Mouse (Mus musculus) testis, adult 2 months (tissue): ENCODE results near the gene E430018J23Rik. TPM values are rescaled to one million over a fixed set of nuclear protein-coding genes. Genes with fewer than 3 reads are reported as not detected.
"Not testable (repeated sequence)": the region's sequence is repeated elsewhere in the genome, so short reads cannot be mapped to it uniquely, and the experiment has no call there.

ENCODE experiments used
- H3K27ac ChIP-seq: fragments of 200-500 bp; 2 replicates; pipeline ENCODE4 v1.5.1; 2012; ENCODE audit warnings: low read depth, low read length; ENCODE audit not compliant: control insufficient read depth, insufficient read depth
- H3K27me3 ChIP-seq: fragments of 200-500 bp; 2 replicates; pipeline ENCODE4 v1.6.1; 2012; ENCODE audit warnings: mild to moderate bottlenecking, low read length, moderate library complexity; ENCODE audit not compliant: control insufficient read depth, insufficient read depth
- H3K36me3 ChIP-seq: fragments of 200-500 bp; 2 replicates; pipeline ENCODE4 v1.6.1; 2012; ENCODE audit warnings: mild to moderate bottlenecking, low read length; ENCODE audit not compliant: control insufficient read depth, insufficient read depth
- H3K4me1 ChIP-seq: fragments of 200-500 bp; 2 replicates; pipeline ENCODE4 v1.6.1; 2012; ENCODE audit warnings: low read length; ENCODE audit not compliant: control insufficient read depth, insufficient read depth
- H3K4me3 ChIP-seq: fragments of 200-500 bp; 2 replicates; pipeline ENCODE4 v1.5.1; 2012; ENCODE audit warnings: low read depth, mild to moderate bottlenecking, low read length, moderate library complexity, mixed read lengths; ENCODE audit not compliant: control insufficient read depth
- CTCF ChIP-seq: fragments of 200-500 bp; IDR thresholded peaks from 2 replicates; pipeline ENCODE4 v1.5.1; 2012; ENCODE audit warnings: low read depth, mild to moderate bottlenecking, inconsistent platforms, low read length, moderate library complexity; ENCODE audit not compliant: control insufficient read depth, insufficient read depth, insufficient replicate concordance
- POLR2A ChIP-seq: fragments of 200-500 bp; IDR thresholded peaks from 2 replicates; pipeline ENCODE4 v1.6.1; 2012; ENCODE audit warnings: low read depth, mild to moderate bottlenecking, inconsistent platforms, low read length, moderate library complexity; ENCODE audit not compliant: control insufficient read depth
- polyA plus RNA-seq: library from polyadenylated mRNA; depleted of rRNA; stranded (reverse); fragments of >200 nt; gene quantifications from 2 replicates; pipeline ENCODE4 v1.2.3, GENCODE M21; 2012

Gene E430018J23Rik
- polyA plus RNA-seq, 1 experiment = 6.7 TPM

DNA sequence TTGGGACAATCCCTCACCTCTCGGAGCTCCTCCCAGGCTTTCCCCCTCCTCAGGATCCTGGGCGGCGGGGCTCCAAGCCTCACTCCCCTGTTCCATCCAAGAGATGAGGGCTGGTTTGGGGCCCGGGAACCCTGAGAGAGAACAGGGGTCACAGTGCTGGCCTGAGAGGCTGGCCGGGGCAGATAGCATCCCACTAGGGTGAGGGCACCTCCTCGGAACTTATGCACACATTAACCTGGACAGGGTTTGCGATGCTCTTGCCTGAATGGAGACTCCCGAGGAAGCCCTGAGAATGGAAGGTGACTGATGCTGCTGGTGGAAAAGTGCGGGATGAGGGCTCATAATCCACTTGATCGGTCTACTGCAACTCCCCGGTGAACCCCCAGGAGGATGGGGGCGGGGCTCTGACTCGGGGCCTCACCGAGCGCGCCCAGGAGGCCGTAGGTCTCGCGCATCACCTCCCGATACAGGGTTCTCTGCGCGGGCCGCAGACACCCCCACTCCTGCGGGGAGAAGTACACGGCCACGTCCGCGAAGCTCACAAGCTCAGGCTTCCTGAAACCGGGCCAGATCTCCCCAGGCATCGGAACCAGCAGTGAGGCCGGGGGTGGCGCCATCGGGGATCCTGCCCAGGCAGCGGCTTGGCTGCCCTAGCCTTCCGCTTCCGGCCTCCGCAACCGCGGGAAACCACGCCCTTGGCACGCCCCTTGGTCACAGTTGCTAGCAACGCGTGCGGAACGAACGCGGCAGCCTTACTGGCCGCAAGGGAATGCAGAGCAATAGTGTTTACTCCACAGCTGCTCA, 28.2 kb upstream of the E430018J23Rik start, which contains the start of gene Zfp688:
Gene Zfp688, minus strand, starts transcription at position 681 of the 804 bp plus-strand sequence.
- peaks cover 12% of the 10 kb centered on the region for H3K4me1 ChIP-seq

DNA sequence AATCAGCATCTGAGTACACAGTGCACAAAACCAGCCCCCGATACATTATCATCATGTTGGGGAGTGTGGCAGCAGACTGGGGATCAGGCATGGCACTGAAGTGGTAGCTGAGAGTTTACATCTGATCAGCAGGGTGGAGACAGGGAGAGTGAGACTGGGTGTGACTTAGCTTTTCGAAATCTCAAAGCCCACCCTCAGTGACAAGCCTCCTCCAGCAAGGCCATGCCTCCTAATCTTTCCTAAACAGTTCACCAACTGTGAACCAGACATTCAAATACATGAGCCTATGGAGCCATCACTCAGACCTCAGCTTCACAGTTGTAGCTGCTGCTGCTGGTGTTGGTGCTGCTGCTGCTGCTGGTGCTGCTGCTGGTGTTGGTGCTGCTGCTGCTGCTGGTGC, 18.0 kb upstream of the E430018J23Rik start:
- H3K4me3 ChIP-seq = peak overlapping the region; percentile 16; the same call in 1 of the 2 replicates
- no peak for TF ChIP-seq CTCF
- H3K36me3 ChIP-seq = no peaks in the 10 kb centered on the region
- H3K4me1 ChIP-seq = peaks cover 4% of the 10 kb centered on the region
- no peak overlapping the region for H3K27ac ChIP-seq
- H3K27me3 ChIP-seq = no peaks in the 10 kb centered on the region

More for the DNA sequence above, 28.2 kb upstream of the E430018J23Rik start, which contains the start of gene Zfp688:
- Histone ChIP-seq H3K27ac (peak within 1 kb of the TSS; percentile 90), H3K27me3 (no peaks in the 10 kb centered on the region), H3K36me3 (no peaks in the 10 kb centered on the region), H3K4me3 (peak within 1 kb of the TSS; percentile 96)
- TF ChIP-seq POLR2A (peak; percentile 92), CTCF (no peak)

DNA sequence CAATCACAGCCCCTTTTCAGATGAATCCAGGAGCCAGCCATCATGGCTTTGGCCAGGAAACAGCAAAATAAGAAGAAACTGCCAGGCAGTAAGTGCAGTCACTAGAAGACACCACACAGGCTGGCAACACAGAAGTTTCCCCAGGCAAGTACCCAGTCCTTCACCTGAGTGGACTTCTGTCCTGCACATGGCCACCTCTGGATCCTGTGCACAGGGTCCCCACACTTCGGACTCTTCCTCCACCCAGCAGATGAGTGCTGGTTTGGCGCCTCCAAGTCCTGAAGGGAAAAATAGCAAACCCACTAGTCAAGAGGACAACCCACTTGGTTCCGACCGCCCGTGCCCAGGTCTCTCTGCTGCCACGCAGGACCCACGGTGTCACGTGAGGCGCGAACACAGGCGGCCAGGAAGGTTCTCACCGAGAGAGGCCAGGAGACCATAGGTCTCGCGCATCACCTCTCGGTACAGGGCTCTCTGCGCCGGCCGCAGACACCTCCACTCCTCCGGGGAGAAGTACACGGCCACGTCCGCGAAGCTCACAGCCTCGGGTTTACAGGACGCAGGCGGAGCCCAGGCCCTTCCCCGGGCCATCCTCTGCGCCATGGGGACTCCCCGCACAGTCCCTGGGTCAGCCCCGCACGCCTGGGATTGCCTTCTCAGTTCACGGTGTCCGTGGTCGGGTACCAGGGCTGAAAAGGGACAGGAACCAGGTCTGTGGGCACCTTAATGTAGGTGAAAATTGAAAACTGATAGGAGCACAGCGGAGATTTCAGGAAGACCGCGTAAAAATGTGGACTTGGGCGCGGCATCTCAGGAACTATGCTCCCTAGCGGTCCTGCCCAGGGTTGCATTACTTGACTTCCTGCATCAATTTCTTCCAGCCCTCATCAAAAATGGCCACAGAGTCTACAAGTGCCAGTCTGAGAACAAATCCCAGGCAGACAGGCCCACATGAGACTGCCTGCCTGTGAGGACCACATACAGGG, 12.9 kb upstream of the E430018J23Rik start, which contains the start of gene Zfp764:
Gene Zfp764, minus strand, starts transcription at position 821 of the 986 bp plus-strand sequence.
- H3K27me3 ChIP-seq, H3K36me3 ChIP-seq, H3K27ac ChIP-seq, H3K4me1 ChIP-seq: not testable (repeated sequence)
- TF ChIP-seq POLR2A (peak; percentile 44; the same call in 1 of the 2 replicates), CTCF (peak; percentile 49)
- H3K4me3 ChIP-seq = peak within 1 kb of the TSS; percentile 75

DNA sequence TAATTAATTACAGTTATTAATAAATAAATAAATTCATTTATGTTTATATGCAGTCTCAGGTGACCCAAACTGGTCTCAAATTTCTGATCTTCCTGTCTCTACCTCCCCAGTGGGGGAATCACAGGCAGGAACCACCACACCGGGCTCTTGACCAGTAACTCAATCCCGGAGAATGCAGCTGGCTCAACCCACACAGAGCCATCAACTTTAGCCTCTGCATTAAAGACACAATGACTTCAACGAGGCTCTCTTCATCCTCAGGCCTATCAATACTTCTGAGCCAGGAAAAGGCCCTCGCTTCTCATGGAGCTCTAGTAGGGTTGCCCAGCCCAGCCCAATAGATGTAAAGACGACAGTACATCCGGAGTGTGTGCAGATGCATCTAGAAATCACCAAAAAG, 10.7 kb upstream of the E430018J23Rik start:
- H3K4me3 ChIP-seq, H3K36me3 ChIP-seq, H3K4me1 ChIP-seq, H3K27me3 ChIP-seq, H3K27ac ChIP-seq: not testable (repeated sequence)

DNA sequence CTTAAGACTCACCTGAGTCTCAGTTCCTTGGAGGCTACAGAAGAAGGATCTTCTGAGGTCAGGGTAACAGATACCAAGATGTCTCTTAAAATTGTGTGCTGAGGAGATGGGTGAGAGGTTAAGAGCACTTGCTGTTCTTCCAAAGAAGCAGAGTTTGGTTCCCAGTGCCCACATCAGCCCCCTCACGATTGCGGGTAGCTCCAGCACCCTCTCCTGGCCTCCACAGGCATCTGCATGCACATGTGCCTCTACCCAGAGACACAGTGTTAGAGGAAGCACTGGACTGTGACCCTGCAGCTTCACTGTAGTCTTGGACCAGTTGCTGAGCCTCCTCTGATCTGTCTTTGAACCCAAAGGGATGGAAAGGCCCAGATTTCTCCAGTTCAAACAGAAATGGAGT, 9.6 kb upstream of the E430018J23Rik start:
- TF ChIP-seq CTCF (no peak), POLR2A (no peak)
- Histone ChIP-seq H3K27ac (no peak overlapping the region), H3K4me1 (peaks cover 8% of the 10 kb centered on the region), H3K4me3 (no peak overlapping the region), H3K27me3 (no peaks in the 10 kb centered on the region), H3K36me3 (no peaks in the 10 kb centered on the region)

DNA sequence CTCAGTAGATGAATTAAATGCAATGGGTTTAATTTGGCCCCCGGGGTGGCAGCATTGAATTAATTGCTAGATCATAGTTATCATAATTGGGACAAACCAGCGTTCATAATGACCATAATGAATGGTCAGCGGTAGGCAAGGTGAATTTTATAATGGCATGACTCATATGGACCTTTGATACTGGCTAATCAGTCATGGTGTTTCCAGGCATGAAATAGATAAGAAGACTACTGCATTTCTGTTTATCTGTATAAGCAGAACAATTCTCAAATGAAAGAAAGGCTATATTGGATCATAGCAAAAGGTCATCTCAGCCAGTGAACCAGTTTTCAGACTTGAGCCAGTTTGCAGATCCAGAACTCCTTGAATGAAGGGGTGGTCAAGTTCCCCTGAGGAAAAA, 6.9 kb upstream of the E430018J23Rik start:
- H3K4me1 ChIP-seq = no peaks in the 10 kb centered on the region
- no peak overlapping the region for H3K27ac ChIP-seq
- H3K36me3 ChIP-seq = no peaks in the 10 kb centered on the region
- H3K4me3 ChIP-seq = no peak overlapping the region
- TF ChIP-seq CTCF (no peak), POLR2A (no peak)
- H3K27me3 ChIP-seq = no peaks in the 10 kb centered on the region

DNA sequence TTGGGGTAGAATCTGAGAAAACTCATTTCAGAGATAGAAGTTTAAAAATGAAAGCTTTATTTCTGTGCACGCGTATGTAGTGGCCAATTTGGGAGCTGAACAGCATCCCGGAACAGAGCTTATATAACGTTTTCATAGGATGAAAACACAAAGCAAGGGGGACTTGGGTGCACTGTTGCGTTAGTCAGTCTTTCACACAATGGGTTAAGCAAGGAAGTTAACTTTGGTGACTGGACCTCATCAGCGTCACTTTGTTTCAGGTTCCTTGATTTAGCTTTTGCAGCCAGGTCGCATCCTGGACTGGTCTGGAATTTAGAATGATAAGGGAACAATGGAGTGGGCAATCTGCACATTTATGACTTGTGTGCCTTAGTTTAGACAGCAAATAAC, 510 bp upstream of the E430018J23Rik start:
- TF ChIP-seq CTCF = no peak
- no peak for TF ChIP-seq POLR2A
- Histone ChIP-seq H3K27ac (peak overlapping the region; percentile 25; the same call in 1 of the 2 replicates), H3K4me1 (peaks cover 15% of the 10 kb centered on the region), H3K27me3 (no peaks in the 10 kb centered on the region), H3K4me3 (peak overlapping the region; percentile 96), H3K36me3 (no peaks in the 10 kb centered on the region)
